Mouse (Mus musculus): ENCODE results near the gene Gm49711.

Gene Gm49711

GRCm38 (mm10) chr16:92057852-92058643 is at the start of gene Gm49711, which contains the start of the genes Mrps6 and Slc5a3:
Gene Gm49711, plus strand, starts transcription at chr16:92058316.
Gene Mrps6, plus strand, starts transcription at chr16:92058270.
Gene Slc5a3, plus strand, starts transcription at chr16:92058322.
- peak; percentile 80 to 89 for DNase-seq (ENCODE audit: low spot score in 2 of 2)

GRCm38 (mm10) chr16:92009586-92009985 is 48.5 kb upstream of the Gm49711 start:
- DNase-seq (ENCODE audit: low spot score in 2 of 2), result no peak

DNA sequence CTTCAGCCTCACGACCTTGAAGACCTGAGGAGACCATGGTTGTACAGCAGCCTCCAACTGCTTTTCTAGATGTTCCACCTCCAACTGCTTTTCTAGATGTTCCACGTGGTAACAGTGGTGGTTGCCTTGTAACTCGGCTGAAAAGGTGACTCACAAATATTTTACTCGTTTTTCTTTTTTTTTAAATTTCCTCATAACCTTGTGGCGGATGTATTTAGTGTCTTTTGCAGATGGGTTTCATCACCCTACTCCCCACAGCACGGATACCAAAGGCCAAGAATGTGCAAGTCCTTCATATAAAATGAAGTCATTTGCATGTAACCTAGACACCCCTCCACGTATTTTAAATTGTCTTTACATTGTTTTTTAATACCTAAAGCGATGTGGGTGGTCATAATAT is 41.3 kb upstream of the Gm49711 start:
- DNase-seq (ENCODE audit: low spot score in 2 of 2), result no peak

- peak; percentile 46 to 58 for DNase-seq (ENCODE audit: low spot score in 2 of 2)
These were observed 38.7 kb upstream of the Gm49711 start for GRCm38 (mm10) chr16:92019141-92020118.

DNA sequence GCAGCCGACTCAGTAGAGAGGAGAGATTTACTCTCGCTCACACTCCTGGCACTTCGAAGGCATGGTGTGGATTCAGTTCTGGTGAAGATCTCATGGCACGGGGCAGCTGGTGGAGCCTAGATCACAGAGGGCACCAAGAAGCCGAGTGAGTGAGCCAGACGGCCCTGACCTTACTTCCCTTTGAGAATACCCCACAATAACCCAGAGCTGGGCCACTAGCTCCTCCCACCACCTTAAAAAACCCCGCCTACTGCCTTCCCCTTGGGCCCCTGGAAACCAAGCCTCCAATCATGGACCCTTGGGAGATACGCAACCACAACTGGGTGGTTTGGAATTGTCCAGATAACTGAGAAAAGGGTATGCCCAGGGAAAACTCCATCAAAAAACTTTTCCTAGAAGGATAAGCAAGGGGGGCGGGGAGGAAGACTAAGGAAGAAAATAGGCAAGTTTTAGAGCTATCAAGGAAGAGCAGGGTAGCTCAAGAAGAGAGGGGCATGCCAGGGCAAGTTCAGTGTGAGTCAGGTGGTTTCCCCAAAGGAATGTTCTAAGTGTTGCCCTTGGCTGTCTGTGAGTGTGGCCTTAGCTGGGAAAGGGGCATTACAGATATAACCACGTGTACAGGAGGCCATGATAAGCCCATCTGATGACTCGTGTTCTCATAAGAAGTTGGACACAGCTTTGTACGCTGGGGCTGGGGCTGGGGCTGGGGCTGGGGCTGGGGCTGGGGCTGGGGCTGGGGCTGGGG is 36.3 kb upstream of the Gm49711 start:
- no peak for DNase-seq (ENCODE audit: low spot score in 2 of 2)

DNA sequence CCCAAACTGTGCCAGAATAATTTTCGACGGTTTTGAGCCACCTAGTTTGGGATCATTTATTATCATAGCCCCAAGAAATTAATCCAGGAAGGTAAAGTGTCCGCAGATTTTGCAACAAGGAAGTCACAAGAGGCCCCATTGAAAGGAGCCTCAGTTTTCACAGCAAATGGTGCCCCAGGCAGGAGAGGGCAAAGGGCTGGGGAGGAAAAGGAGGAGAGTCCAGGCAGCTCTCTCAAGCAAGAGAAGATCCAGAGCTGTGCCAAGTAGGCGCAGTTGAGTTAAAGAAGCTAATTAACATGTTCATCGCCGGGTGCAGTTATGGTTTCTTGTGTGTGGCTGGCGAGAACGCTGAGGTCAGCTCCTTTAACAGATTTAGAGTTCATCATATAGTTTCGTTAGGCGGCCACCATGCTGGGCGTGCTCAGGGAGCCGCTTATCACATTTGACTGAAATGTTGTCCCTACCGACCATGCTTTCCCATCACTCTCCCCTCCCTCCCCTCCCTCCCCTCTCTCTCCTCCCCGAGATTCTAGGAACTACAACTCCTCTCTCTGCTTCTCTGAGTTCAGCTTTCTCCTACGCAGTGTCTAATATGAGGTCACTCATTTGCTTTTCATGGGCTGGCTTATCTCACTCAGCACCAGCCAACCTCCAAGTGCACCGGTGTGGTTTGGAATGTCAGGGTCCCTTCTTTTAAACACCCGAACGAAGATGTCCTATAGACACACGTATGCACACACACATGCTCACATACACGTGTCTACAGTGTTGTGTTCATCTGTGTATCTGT is 35.4 kb upstream of the Gm49711 start:
- no peak for DNase-seq (ENCODE audit: low spot score in 2 of 2)

GRCm38 (mm10) chr16:92033286-92033685 is 24.8 kb upstream of the Gm49711 start:
- no peak for DNase-seq (ENCODE audit: low spot score in 2 of 2)

DNA sequence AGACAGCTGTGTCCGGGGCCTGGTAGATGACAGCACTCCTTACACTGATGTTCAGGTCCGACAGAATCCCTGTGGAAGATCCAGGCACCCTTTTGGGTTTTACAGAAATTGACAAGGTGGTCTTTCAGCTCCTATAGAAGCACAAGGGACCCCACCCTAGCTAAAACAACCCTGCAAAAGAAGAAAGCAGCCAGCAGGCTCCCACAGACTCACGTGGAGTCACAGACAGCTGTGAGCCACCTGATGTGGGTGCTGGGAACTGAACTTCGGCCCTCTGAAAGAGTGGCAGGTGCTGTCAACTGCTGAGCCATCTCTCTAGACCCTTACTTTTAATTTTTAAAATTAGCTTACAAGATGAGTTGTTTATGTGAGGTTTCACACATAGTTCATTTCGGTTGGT is 23.4 kb upstream of the Gm49711 start:
- DNase-seq (ENCODE audit: low spot score in 2 of 2), result no peak

DNA sequence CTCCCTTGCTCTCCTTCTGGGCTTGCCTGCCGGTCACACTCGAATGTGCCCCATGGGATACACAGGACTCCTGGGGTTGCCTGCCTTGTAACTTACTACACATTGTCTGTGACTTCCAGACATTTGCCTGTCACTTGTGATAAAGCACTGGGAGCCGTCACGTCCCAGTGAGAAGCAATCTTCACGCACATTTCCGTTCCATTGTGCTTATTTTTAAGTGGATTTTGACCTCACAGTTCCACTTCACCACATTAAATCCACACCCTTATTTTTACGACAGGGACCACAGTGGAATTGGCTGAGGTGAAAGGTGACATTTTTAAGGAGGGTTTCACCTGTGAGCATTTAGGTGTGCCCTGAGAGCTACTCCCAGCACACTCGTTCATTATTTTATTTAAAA is 21.4 kb upstream of the Gm49711 start:
- DNase-seq (ENCODE audit: low spot score in 2 of 2), result no peak

- DNase-seq (ENCODE audit: low spot score in 2 of 2), result peak; percentile 51 to 55
These were observed 20.1 kb upstream of the Gm49711 start for GRCm38 (mm10) chr16:92037891-92038607.

DNA sequence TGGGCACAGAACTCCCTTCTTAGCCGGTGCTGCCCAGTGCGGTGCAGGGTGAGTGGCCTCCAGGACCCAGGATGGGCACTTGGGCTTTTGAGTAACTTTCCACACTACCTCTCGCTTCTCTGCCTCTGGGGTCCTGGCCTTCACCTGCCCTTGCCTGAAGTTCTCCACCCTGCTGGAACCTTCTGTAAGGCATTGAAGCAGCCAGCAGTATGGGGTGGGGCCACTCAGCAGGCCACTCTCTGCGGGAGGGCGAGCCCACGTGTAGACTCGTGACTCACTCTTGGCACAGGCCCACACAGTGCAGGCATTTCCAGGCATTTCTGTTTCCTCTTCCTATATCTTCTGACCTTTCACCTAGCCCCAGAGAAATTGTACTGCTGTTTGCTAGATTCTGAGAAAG is 18.7 kb upstream of the Gm49711 start:
- DNase-seq (ENCODE audit: low spot score in 2 of 2), result no peak

GRCm38 (mm10) chr16:92039966-92040365 is 18.1 kb upstream of the Gm49711 start:
- no peak for DNase-seq (ENCODE audit: low spot score in 2 of 2)

GRCm38 (mm10) chr16:92051777-92052310 is 6.3 kb upstream of the Gm49711 start:
- no peak for DNase-seq (ENCODE audit: low spot score in 2 of 2)

GRCm38 (mm10) chr16:92052569-92052968 is 5.5 kb upstream of the Gm49711 start:
- DNase-seq (ENCODE audit: low spot score in 2 of 2), result no peak

- no peak for DNase-seq (ENCODE audit: low spot score in 2 of 2)
These were observed 1.4 kb upstream of the Gm49711 start for GRCm38 (mm10) chr16:92056711-92057110.

- DNase-seq (ENCODE audit: low spot score in 2 of 2), result no peak
These were observed 662 bp upstream of the Gm49711 start for GRCm38 (mm10) chr16:92057456-92057851.

- DNase-seq (ENCODE audit: low spot score in 2 of 2), result peak in 1 of 2 experiments; percentile 13
These were observed 816 bp downstream of the Gm49711 start for GRCm38 (mm10) chr16:92058644-92059620.

DNA sequence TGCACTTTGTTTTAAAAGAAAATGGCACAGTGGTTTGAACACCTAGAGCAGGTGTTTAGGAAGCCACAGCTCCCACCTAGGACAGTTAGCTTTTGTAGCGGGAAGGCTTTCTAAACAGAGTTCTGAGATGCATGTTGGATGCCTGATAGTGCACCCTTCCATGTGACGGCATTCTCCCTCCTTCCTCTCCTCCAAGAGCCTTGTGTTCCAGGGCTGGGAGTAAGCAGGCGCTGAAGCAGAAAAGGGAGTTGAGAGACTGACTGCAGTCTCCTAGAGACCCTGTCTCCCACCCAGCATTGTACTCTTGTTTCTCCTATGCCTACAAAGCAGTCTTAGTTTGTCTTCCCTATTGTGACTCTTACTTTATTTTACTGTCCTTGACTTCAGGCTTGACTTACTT is 2.1 kb downstream of the Gm49711 start:
- DNase-seq (ENCODE audit: low spot score in 2 of 2), result no peak

DNA sequence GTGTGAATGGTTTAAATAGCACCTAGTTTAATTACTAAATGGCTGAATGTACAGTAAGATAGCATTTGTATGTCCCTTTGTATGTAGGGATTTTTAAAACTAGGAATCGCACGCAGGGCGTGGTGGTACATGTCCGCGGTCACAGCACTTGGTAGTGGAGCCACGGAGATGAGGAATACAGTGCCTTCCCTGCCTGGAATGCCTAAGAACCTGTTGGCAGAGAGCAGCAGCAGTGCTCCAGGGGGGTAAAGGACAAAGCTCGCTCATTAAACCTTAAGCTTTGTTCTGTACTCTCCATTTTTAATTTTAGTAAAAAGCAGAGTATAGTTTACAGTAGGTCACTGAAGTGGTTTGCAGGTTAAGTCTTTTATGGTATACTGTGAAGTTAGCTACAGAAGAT is 3.5 kb downstream of the Gm49711 start:
- no peak for DNase-seq (ENCODE audit: low spot score in 2 of 2)
